Mouse (Mus musculus): ENCODE results near the gene 5730507C01Rik. TPM values are rescaled to one million over a fixed set of nuclear protein-coding genes. Genes with fewer than 3 reads are reported as not detected.
"Not testable (repeated sequence)": the region's sequence is repeated elsewhere in the genome, so short reads cannot be mapped to it uniquely, and the experiment has no call there.

Gene 5730507C01Rik
- polyA plus RNA-seq (2016; fragmentation: Nextera tagmentation; extraction: Ambion mirVana), result 1.9 and 2.2 TPM in 2 replicates

DNA sequence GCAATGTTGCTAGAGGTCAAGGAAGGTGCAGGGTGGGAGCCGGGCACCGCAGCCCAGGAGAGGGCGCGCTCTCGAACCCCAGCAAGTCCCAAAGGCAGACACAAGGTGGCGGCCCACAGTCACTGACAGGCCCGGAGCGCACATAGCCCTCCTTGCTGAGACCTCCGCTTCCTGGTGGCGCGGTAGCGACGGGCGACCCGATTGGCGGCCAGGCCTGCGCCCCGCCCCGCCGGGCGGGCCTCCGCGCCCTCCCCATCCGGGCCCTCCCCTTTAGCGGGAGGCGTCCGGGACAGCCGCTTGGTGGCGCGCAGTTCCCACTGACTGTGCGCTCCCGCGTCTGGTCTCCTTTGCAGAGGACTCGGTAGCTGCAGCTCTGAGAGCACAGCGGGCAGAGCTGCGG lies at the start of gene 5730507C01Rik:
5730507C01Rik (plus strand) TSS at position 340 of the 400 bp plus-strand sequence.
- Histone ChIP-seq H3K9ac (replicated peaks) (no peak within 1 kb of the TSS), H3K4me2 (replicated peaks) (peak within 1 kb of the TSS; percentile 42), H3K9me3 (peaks cover 18% of the 10 kb centered on the region), H3K4me1 (no peaks in the 10 kb centered on the region), H3K36me3 (no peaks in the 10 kb centered on the region), H3K27me3 (no peaks in the 10 kb centered on the region), H3K27ac (replicated peaks) (no peak within 1 kb of the TSS), H3K4me3 (peak within 1 kb of the TSS; percentile 34)
- no peak; the same call in 1 of the 2 replicates for ATAC-seq (ENCODE audit: low FRiP score, low read depth)
- WGBS, result 6% methylated on average over 31 of the region's 36 CpGs

DNA sequence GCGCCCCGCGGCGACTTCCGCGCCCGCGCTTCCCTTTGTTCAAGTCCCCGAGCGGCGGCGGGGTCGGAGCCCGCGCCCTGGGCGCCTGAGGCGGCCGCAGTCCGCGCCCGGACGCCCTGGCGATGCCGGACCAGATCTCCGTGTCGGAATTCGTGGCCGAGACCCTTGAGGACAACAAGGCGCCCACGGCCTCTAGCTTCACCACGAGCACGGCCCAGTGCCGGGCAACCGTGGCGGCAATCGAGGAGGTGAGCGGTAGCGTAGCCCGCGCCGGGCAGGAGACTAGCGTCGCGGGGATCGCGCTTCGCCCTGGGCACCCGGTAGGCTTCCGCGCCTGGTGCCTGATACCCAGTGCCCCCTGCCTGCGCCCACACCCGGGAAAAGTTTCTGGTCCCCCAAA lies 306 bp downstream of the 5730507C01Rik start:
- H3K4me1 ChIP-seq; H3K27me3 ChIP-seq; H3K36me3 ChIP-seq; H3K27ac ChIP-seq (replicated peaks); ATAC-seq (ENCODE audit: low FRiP score, low read depth); H3K9ac ChIP-seq (replicated peaks): not testable (repeated sequence)
- Histone ChIP-seq H3K4me2 (replicated peaks) (peak overlapping the region; percentile 42), H3K4me3 (peak overlapping the region; percentile 34), H3K9me3 (peaks cover 18% of the 10 kb centered on the region)
- WGBS, result 5% methylated on average over 45 of the region's 52 CpGs

GRCm38 (mm10) chr12:18515077-18515476 lies 767 bp downstream of the 5730507C01Rik start:
- H3K9me3 ChIP-seq, result peaks cover 18% of the 10 kb centered on the region
- not testable (repeated sequence) for H3K36me3 ChIP-seq; H3K4me1 ChIP-seq; H3K27me3 ChIP-seq; H3K27ac ChIP-seq (replicated peaks); H3K4me2 ChIP-seq (replicated peaks); ATAC-seq (ENCODE audit: low FRiP score, low read depth); H3K9ac ChIP-seq (replicated peaks)
- 22% methylated on average over 17 of the region's 17 CpGs for WGBS
- H3K4me3 ChIP-seq, result peak overlapping the region; percentile 21
